In the genomic region with DNA sequence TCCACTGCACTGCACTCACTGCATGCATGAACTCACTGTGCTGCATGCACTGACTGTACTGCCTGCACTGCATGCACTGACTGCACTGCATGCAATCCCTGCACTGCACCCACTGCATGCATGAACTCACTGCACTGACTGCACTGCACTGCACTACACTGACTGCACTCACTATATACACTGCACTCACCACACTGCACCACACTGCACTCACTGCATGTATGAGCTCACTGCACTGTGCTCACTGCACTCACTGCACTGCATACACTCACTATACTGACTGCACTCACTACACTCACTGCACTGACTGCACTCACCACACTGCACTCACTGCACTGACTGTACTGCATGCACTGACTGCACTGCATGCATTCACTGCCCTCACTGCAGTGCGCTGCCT, we compare ENCODE assay signal across 21 mouse cellular contexts. TPM values are rescaled to one million over a fixed set of nuclear protein-coding genes. Genes with fewer than 3 reads are reported as not detected.
A peak's percentile ranks its signal among the peaks of the same experiment; 100 is the strongest.
DNase-seq lines count a peak whose midpoint lies in the region; ATAC-seq and TF ChIP-seq lines count a peak whose summit lies in the region.
"Had no signal": no experiment of that assay in that cellular context is flagged by ENCODE, and none has a peak within 500 bp of the region (broad histone marks: within the 10 kb centered on the region; RNA-seq: fewer than 3 reads in every experiment).

No protein-coding gene starts in this region.

- WGBS in forebrain, embryonic 15.5 days, result 97% methylated on average over 1 of the region's 1 CpGs
- 100% methylated on average over 1 of the region's 1 CpGs for WGBS in forebrain, postnatal 0 days
- 93% methylated on average over 1 of the region's 1 CpGs for WGBS in limb, embryonic 11.5 days
- 97% methylated on average over 1 of the region's 1 CpGs for WGBS in limb, embryonic 10.5 days
- 96% methylated on average over 1 of the region's 1 CpGs for WGBS in neural tube, embryonic 12.5 days
- 100% methylated on average over 1 of the region's 1 CpGs for WGBS in neural tube, embryonic 15.5 days

- no peak for TF ChIP-seq CTCF in forebrain, postnatal 0 days (IDR thresholded peaks at IDR 0.05; ENCODE audit: low read depth)

- H3K27ac ChIP-seq in forebrain, embryonic 15.5 days (replicated peaks), result no peak overlapping the region
- no peak overlapping the region for H3K27ac ChIP-seq in forebrain, postnatal 0 days (ENCODE audit: low read depth, low read length)
- H3K27ac ChIP-seq in limb, embryonic 11.5 days (replicated peaks; ENCODE audit: low read depth, low read length), result no peak overlapping the region
- no peak overlapping the region for H3K27ac ChIP-seq in limb, embryonic 10.5 days
- H3K27ac ChIP-seq in neural tube, embryonic 12.5 days, result no peak overlapping the region
- H3K27ac ChIP-seq in neural tube, embryonic 15.5 days (replicated peaks), result no peak overlapping the region
- H3K27ac ChIP-seq: forebrain, embryonic 12.5 days had no signal

- H3K9me3 ChIP-seq in forebrain, embryonic 15.5 days, result peaks cover 6% of the 10 kb centered on the region; the same call in 1 of the 2 replicates
- no peaks in the 10 kb centered on the region for H3K9me3 ChIP-seq in forebrain, postnatal 0 days (ENCODE audit: low read length)
- H3K9me3 ChIP-seq in limb, embryonic 11.5 days (ENCODE audit: control insufficient read depth, low read length), result peaks cover 8% of the 10 kb centered on the region; the same call in 1 of the 2 replicates
- peaks cover 3% of the 10 kb centered on the region; the same call in 1 of the 2 replicates for H3K9me3 ChIP-seq in limb, embryonic 10.5 days (replicated peaks)
- H3K9me3 ChIP-seq in neural tube, embryonic 12.5 days, result peaks cover 12% of the 10 kb centered on the region
- H3K9me3 ChIP-seq in neural tube, embryonic 15.5 days (replicated peaks), result 0 out of 2 replicates have a peak, but pooled peaks cover 7% of the 10 kb centered on the region

- H3K27me3 ChIP-seq in forebrain, embryonic 15.5 days, result no peaks in the 10 kb centered on the region
- no peaks in the 10 kb centered on the region for H3K27me3 ChIP-seq in forebrain, postnatal 0 days (ENCODE audit: insufficient read depth, low read length)
- no peaks in the 10 kb centered on the region for H3K27me3 ChIP-seq in limb, embryonic 11.5 days (ENCODE audit: control insufficient read depth, insufficient read depth, low read length)
- no peaks in the 10 kb centered on the region for H3K27me3 ChIP-seq in limb, embryonic 10.5 days (ENCODE audit: low read depth, poor library complexity, severe bottlenecking)
- H3K27me3 ChIP-seq in neural tube, embryonic 12.5 days (replicated peaks), result no peaks in the 10 kb centered on the region
- no peaks in the 10 kb centered on the region for H3K27me3 ChIP-seq in neural tube, embryonic 15.5 days (replicated peaks)
- H3K27me3 ChIP-seq: CH12.LX; forebrain, embryonic 12.5 days had no signal

- H3K4me1 ChIP-seq in forebrain, embryonic 15.5 days, result no peaks in the 10 kb centered on the region
- no peaks in the 10 kb centered on the region for H3K4me1 ChIP-seq in forebrain, postnatal 0 days (ENCODE audit: insufficient read depth)
- H3K4me1 ChIP-seq in limb, embryonic 11.5 days (ENCODE audit: control insufficient read depth, insufficient read depth, low read length), result no peaks in the 10 kb centered on the region
- H3K4me1 ChIP-seq in limb, embryonic 10.5 days, result no peaks in the 10 kb centered on the region
- H3K4me1 ChIP-seq in neural tube, embryonic 12.5 days, result no peaks in the 10 kb centered on the region
- no peaks in the 10 kb centered on the region for H3K4me1 ChIP-seq in neural tube, embryonic 15.5 days
- H3K4me1 ChIP-seq: forebrain, embryonic 12.5 days had no signal

- DNase-seq in forebrain, postnatal 0 days, result no peak
- no peak for DNase-seq in limb, embryonic 11.5 days (ENCODE audit: low spot score)
- no peak for DNase-seq in limb, embryonic 10.5 days (ENCODE audit: low spot score)
- DNase-seq in kidney, postnatal 4 days, result no peak
- DNase-seq: adrenal gland, postnatal 36 days; cerebellum, adult 11-12 months; cerebellum, postnatal 25 days; embryo, embryonic 11 days; gastrocnemius, postnatal 25 days; kidney, adult 8-10 months; kidney, postnatal 14 days; liver, postnatal 0 days; lung, postnatal 4 days; right cerebral cortex, postnatal 14 days; spleen, adult 18-20 months had no signal

- H3K4me3 ChIP-seq in forebrain, embryonic 15.5 days, result no peak overlapping the region
- H3K4me3 ChIP-seq in forebrain, postnatal 0 days (ENCODE audit: low read depth, low read length), result no peak overlapping the region
- H3K4me3 ChIP-seq in limb, embryonic 11.5 days (ENCODE audit: low read depth, low read length), result no peak overlapping the region
- H3K4me3 ChIP-seq in limb, embryonic 10.5 days, result no peak overlapping the region
- no peak overlapping the region for H3K4me3 ChIP-seq in neural tube, embryonic 12.5 days
- H3K4me3 ChIP-seq in neural tube, embryonic 15.5 days (replicated peaks), result no peak overlapping the region
- H3K4me3 ChIP-seq: forebrain, embryonic 12.5 days had no signal

- peaks cover 6% of the 10 kb centered on the region; the same call in 1 of the 2 replicates for H3K36me3 ChIP-seq in forebrain, embryonic 15.5 days
- H3K36me3 ChIP-seq in forebrain, postnatal 0 days (ENCODE audit: insufficient read depth), result peaks cover 5% of the 10 kb centered on the region; the same call in 1 of the 2 replicates
- H3K36me3 ChIP-seq in limb, embryonic 11.5 days (ENCODE audit: control insufficient read depth, insufficient read depth, low read length), result no peaks in the 10 kb centered on the region
- H3K36me3 ChIP-seq in limb, embryonic 10.5 days, result peaks cover 11% of the 10 kb centered on the region
- peaks cover 8% of the 10 kb centered on the region for H3K36me3 ChIP-seq in neural tube, embryonic 12.5 days
- H3K36me3 ChIP-seq in neural tube, embryonic 15.5 days, result peaks cover 4% of the 10 kb centered on the region; the same call in 1 of the 2 replicates

- no peak overlapping the region for H3K9ac ChIP-seq in forebrain, embryonic 15.5 days (replicated peaks)
- no peak overlapping the region for H3K9ac ChIP-seq in forebrain, postnatal 0 days
- no peak overlapping the region for H3K9ac ChIP-seq in limb, embryonic 11.5 days (ENCODE audit: low read length)
- H3K9ac ChIP-seq in neural tube, embryonic 12.5 days, result no peak overlapping the region
- no peak overlapping the region for H3K9ac ChIP-seq in neural tube, embryonic 15.5 days (replicated peaks)
- H3K9ac ChIP-seq: forebrain, embryonic 12.5 days; liver, postnatal 0 days had no signal

- 0 out of 2 replicates have a peak, but pooled peaks have one; percentile 29 for ATAC-seq in forebrain, embryonic 15.5 days (replicated peaks)
- ATAC-seq in forebrain, postnatal 0 days, result no peak
- 0 out of 2 replicates have a peak, but pooled peaks have one; percentile 44 for ATAC-seq in limb, embryonic 11.5 days (ENCODE audit: insufficient number of reproducible peaks, low FRiP score, low TSS enrichment, low read depth)
- ATAC-seq in neural tube, embryonic 12.5 days (ENCODE audit: low FRiP score, low read depth), result 0 out of 2 replicates have a peak, but pooled peaks have one; percentile 25
- ATAC-seq in neural tube, embryonic 15.5 days (ENCODE audit: low FRiP score), result no peak; the same call in 1 of the 2 replicates
- ATAC-seq in CD4-positive, CD25-positive, alpha-beta regulatory T cell, adult 4 months, result no peak
- ATAC-seq: liver, postnatal 0 days had no signal

- H3K4me2 ChIP-seq in forebrain, embryonic 15.5 days (replicated peaks), result no peak overlapping the region
- no peak overlapping the region for H3K4me2 ChIP-seq in forebrain, postnatal 0 days (ENCODE audit: low read depth)
- H3K4me2 ChIP-seq in limb, embryonic 11.5 days (ENCODE audit: low read depth, severe bottlenecking), result no peak overlapping the region
- H3K4me2 ChIP-seq in neural tube, embryonic 12.5 days (replicated peaks), result no peak overlapping the region
- no peak overlapping the region for H3K4me2 ChIP-seq in neural tube, embryonic 15.5 days
- H3K4me2 ChIP-seq: forebrain, embryonic 12.5 days had no signal

RNA-seq across cellular contexts. Expression of a gene that starts 56.0 kb away (rescaled TPM):
- 55.3 and 57.8 TPM in 2 replicates for polyA plus RNA-seq in forebrain, embryonic 15.5 days (2015; fragmentation: Nextera tagmentation; extraction: Ambion mirVana)
- total RNA-seq in forebrain, postnatal 0 days (2014; rRNA removed), result 22.3 and 36.0 TPM in 2 replicates
- polyA plus RNA-seq in forebrain, postnatal 0 days (2015; fragmentation: Nextera tagmentation; extraction: Ambion mirVana), result 25.4 and 35.5 TPM in 2 replicates
- 44.1 and 47.7 TPM in 2 replicates for polyA plus RNA-seq in limb, embryonic 11.5 days (2014; fragmentation: Nextera tagmentation; extraction: Ambion mirVana)
- 44.0 and 55.8 TPM in 2 replicates for polyA plus RNA-seq in limb, embryonic 10.5 days (2016; fragmentation: Nextera tagmentation; extraction: Ambion mirVana)
- polyA plus RNA-seq in neural tube, embryonic 12.5 days (2016; fragmentation: Nextera tagmentation; extraction: Ambion mirVana), result 55.5 and 64.5 TPM in 2 replicates
- polyA plus RNA-seq in neural tube, embryonic 15.5 days (2015; fragmentation: Nextera tagmentation; extraction: Ambion mirVana), result 45.2 and 46.2 TPM in 2 replicates
- polyA plus RNA-seq in CD4-positive, CD25-positive, alpha-beta regulatory T cell, adult 4 months (2017; shearing (Covaris generic)), result 10 to 100 TPM; 12.9 to 19.7 TPM

Comparison
In these comparisons a context has a peak if more than half of its experiments do, and no peak if none do; other contexts are left out.
1. ATAC-seq: peak in forebrain, embryonic 15.5 days (single experiment), limb, embryonic 11.5 days (single experiment) and neural tube, embryonic 12.5 days (single experiment); none in forebrain, postnatal 0 days (single experiment), neural tube, embryonic 15.5 days (single experiment) and CD4-positive, CD25-positive, alpha-beta regulatory T cell, adult 4 months (single experiment).